Mouse (Mus musculus): ENCODE measurements at regions not wholly inside any gene's neighbourhood (a gene's known extent, or its start where the extent isn't known, plus 50 kb on each side); places are given as distances from the start of the nearest gene placed in this dataset.

GRCm38 (mm10) chr8:11065303-11065702, 57.0 kb upstream of the Irs2 start:
- Histone ChIP-seq H3K9me3 (ENCODE audit: control insufficient read depth, low read depth, low read length) (no peaks in the 10 kb centered on the region), H3K36me3 (ENCODE audit: control insufficient read depth, insufficient read depth, low read length) (no peaks in the 10 kb centered on the region), H3K4me1 (ENCODE audit: control insufficient read depth, insufficient read depth, low read length) (peaks cover 8% of the 10 kb centered on the region; the same call in 1 of the 2 replicates), H3K27me3 (ENCODE audit: control insufficient read depth, insufficient read depth, low read length) (no peaks in the 10 kb centered on the region), H3K9ac (replicated peaks; ENCODE audit: low read depth, low read length) (no peak overlapping the region), H3K4me3 (ENCODE audit: low read depth, low read length) (no peak overlapping the region), H3K4me2 (replicated peaks; ENCODE audit: low read depth, low read length) (no peak overlapping the region), H3K27ac (ENCODE audit: low read length) (no peak overlapping the region)
- no peak for ATAC-seq (ENCODE audit: insufficient number of reproducible peaks, insufficient read depth, low FRiP score, low read depth)
- WGBS: 61% methylated on average over 4 of the region's 4 CpGs

GRCm38 (mm10) chr8:11063058-11063457, 54.8 kb upstream of the Irs2 start:
- H3K9me3 ChIP-seq (ENCODE audit: control insufficient read depth, low read depth, low read length): no peaks in the 10 kb centered on the region
- H3K27me3 ChIP-seq (ENCODE audit: control insufficient read depth, insufficient read depth, low read length): no peaks in the 10 kb centered on the region
- H3K4me3 ChIP-seq (ENCODE audit: low read depth, low read length): no peak overlapping the region
- H3K27ac ChIP-seq (ENCODE audit: low read length): no peak overlapping the region
- H3K36me3 ChIP-seq (ENCODE audit: control insufficient read depth, insufficient read depth, low read length): no peaks in the 10 kb centered on the region
- 59% methylated on average over 8 of the region's 8 CpGs for WGBS
- H3K9ac ChIP-seq (replicated peaks; ENCODE audit: low read depth, low read length): no peak overlapping the region
- H3K4me2 ChIP-seq (replicated peaks; ENCODE audit: low read depth, low read length): no peak overlapping the region
- H3K4me1 ChIP-seq (ENCODE audit: control insufficient read depth, insufficient read depth, low read length): peaks cover 8% of the 10 kb centered on the region; the same call in 1 of the 2 replicates
- no peak for ATAC-seq (ENCODE audit: insufficient number of reproducible peaks, insufficient read depth, low FRiP score, low read depth)

GRCm38 (mm10) chr8:11062348-11062946, 54.2 kb upstream of the Irs2 start:
- ATAC-seq (ENCODE audit: insufficient number of reproducible peaks, insufficient read depth, low FRiP score, low read depth): no peak
- Histone ChIP-seq H3K9ac (replicated peaks; ENCODE audit: low read depth, low read length) (no peak overlapping the region), H3K36me3 (ENCODE audit: control insufficient read depth, insufficient read depth, low read length) (no peaks in the 10 kb centered on the region), H3K4me3 (ENCODE audit: low read depth, low read length) (no peak overlapping the region), H3K4me2 (replicated peaks; ENCODE audit: low read depth, low read length) (no peak overlapping the region), H3K4me1 (ENCODE audit: control insufficient read depth, insufficient read depth, low read length) (peaks cover 8% of the 10 kb centered on the region; the same call in 1 of the 2 replicates), H3K27ac (ENCODE audit: low read length) (no peak overlapping the region), H3K9me3 (ENCODE audit: control insufficient read depth, low read depth, low read length) (no peaks in the 10 kb centered on the region), H3K27me3 (ENCODE audit: control insufficient read depth, insufficient read depth, low read length) (no peaks in the 10 kb centered on the region)
- WGBS: 52% methylated on average over 3 of the region's 3 CpGs

GRCm38 (mm10) chr8:11061711-11062110, 53.5 kb upstream of the Irs2 start:
- H3K27ac ChIP-seq (ENCODE audit: low read length): no peak overlapping the region
- H3K27me3 ChIP-seq (ENCODE audit: control insufficient read depth, insufficient read depth, low read length): no peaks in the 10 kb centered on the region
- H3K9ac ChIP-seq (replicated peaks; ENCODE audit: low read depth, low read length): no peak overlapping the region
- H3K4me1 ChIP-seq (ENCODE audit: control insufficient read depth, insufficient read depth, low read length): peaks cover 8% of the 10 kb centered on the region; the same call in 1 of the 2 replicates
- ATAC-seq (ENCODE audit: insufficient number of reproducible peaks, insufficient read depth, low FRiP score, low read depth): no peak
- no peaks in the 10 kb centered on the region for H3K9me3 ChIP-seq (ENCODE audit: control insufficient read depth, low read depth, low read length)
- WGBS: 56% methylated on average over 1 of the region's 1 CpGs
- H3K4me2 ChIP-seq (replicated peaks; ENCODE audit: low read depth, low read length): no peak overlapping the region
- H3K36me3 ChIP-seq (ENCODE audit: control insufficient read depth, insufficient read depth, low read length): no peaks in the 10 kb centered on the region
- H3K4me3 ChIP-seq (ENCODE audit: low read depth, low read length): no peak overlapping the region

- Histone ChIP-seq H3K36me3 (ENCODE audit: control insufficient read depth, insufficient read depth, low read length) (no peaks in the 10 kb centered on the region), H3K9me3 (ENCODE audit: control insufficient read depth, low read depth, low read length) (no peaks in the 10 kb centered on the region), H3K4me1 (ENCODE audit: control insufficient read depth, insufficient read depth, low read length) (peaks cover 14% of the 10 kb centered on the region; the same call in 1 of the 2 replicates), H3K9ac (replicated peaks; ENCODE audit: low read depth, low read length) (no peak overlapping the region), H3K4me2 (replicated peaks; ENCODE audit: low read depth, low read length) (no peak overlapping the region), H3K27me3 (ENCODE audit: control insufficient read depth, insufficient read depth, low read length) (no peaks in the 10 kb centered on the region), H3K4me3 (ENCODE audit: low read depth, low read length) (no peak overlapping the region), H3K27ac (ENCODE audit: low read length) (no peak overlapping the region)
- ATAC-seq (ENCODE audit: insufficient number of reproducible peaks, insufficient read depth, low FRiP score, low read depth): peak; percentile 53; the same call in 1 of the 2 replicates
- 25% methylated on average over 3 of the region's 3 CpGs for WGBS
Measured at GRCm38 (mm10) chr8:11060604-11061003, 52.3 kb upstream of the Irs2 start.

- H3K27ac ChIP-seq (ENCODE audit: low read length): no peak overlapping the region
- WGBS: 89% methylated on average over 3 of the region's 3 CpGs
Measured at GRCm38 (mm10) chr8:11058392-11058791, 50.1 kb upstream of the Irs2 start.

More at GRCm38 (mm10) chr8:11058392-11058791, 50.1 kb upstream of the Irs2 start:
- no peak overlapping the region for H3K4me2 ChIP-seq (replicated peaks; ENCODE audit: low read depth, low read length)
- no peak overlapping the region for H3K9ac ChIP-seq (replicated peaks; ENCODE audit: low read depth, low read length)
- ATAC-seq (ENCODE audit: insufficient number of reproducible peaks, insufficient read depth, low FRiP score, low read depth): no peak
- no peaks in the 10 kb centered on the region for H3K27me3 ChIP-seq (ENCODE audit: control insufficient read depth, insufficient read depth, low read length)
- no peak overlapping the region for H3K4me3 ChIP-seq (ENCODE audit: low read depth, low read length)
- peaks cover 14% of the 10 kb centered on the region; the same call in 1 of the 2 replicates for H3K4me1 ChIP-seq (ENCODE audit: control insufficient read depth, insufficient read depth, low read length)
- H3K9me3 ChIP-seq (ENCODE audit: control insufficient read depth, low read depth, low read length): no peaks in the 10 kb centered on the region
- H3K36me3 ChIP-seq (ENCODE audit: control insufficient read depth, insufficient read depth, low read length): no peaks in the 10 kb centered on the region
